Mouse (Mus musculus) bone marrow, adult 2 months (tissue): ENCODE data around the gene Tbc1d4.

Source experiments
- CTCF ChIP-seq: fragments of 200-500 bp; IDR thresholded peaks from 2 replicates; pipeline ENCODE4 v1.5.1; 2011; ENCODE audit warnings: low read length, control low read depth; ENCODE audit not compliant: control insufficient read depth, insufficient read depth
- POLR2A ChIP-seq: fragments of 200-500 bp; IDR thresholded peaks from 2 replicates; pipeline ENCODE4 v1.6.1; 2011; ENCODE audit warnings: low read depth, mild to moderate bottlenecking, control low read depth, low read length, borderline replicate concordance; ENCODE audit not compliant: control insufficient read depth

- TF ChIP-seq POLR2A (no peak), CTCF (no peak)
These were observed 161.1 kb downstream of the Tbc1d4 start for GRCm38 (mm10) chr14:101447857-101448256.
